Mouse (Mus musculus): ENCODE measurements around the gene Bcor.

GRCm38 (mm10) chrX:11989471-11989870 is 170.7 kb downstream of the Bcor start:
- TF ChIP-seq CTCF (IDR thresholded peaks at IDR 0.05; ENCODE audit: low read depth) (no peak), EP300 (IDR thresholded peaks at IDR 0.05; ENCODE audit: low read depth) (no peak)

Measured in liver, postnatal 0 days (tissue).